Mouse (Mus musculus) embryonic fibroblast, embryonic 13.5 days (primary cell): ENCODE measurements around the gene Plcxd1.

Source experiments
- CTCF ChIP-seq: IDR thresholded peaks from 2 replicates; pipeline ENCODE4 v1.5.1; 2011; ENCODE audit warnings: mild to moderate bottlenecking, control low read depth, low read length, moderate library complexity, borderline replicate concordance; ENCODE audit not compliant: insufficient read depth
- POLR2A ChIP-seq: IDR thresholded peaks from 2 replicates; pipeline ENCODE4 v1.6.1; 2011; ENCODE audit warnings: low read depth, mild to moderate bottlenecking, control low read depth, low read length, moderate library complexity

- no peak for TF ChIP-seq CTCF
- 0 out of 2 replicates have a peak, but pooled peaks have one; percentile 3 for TF ChIP-seq POLR2A
Measured at GRCm38 (mm10) chr5:110102853-110103625, 3.3 kb downstream of the Plcxd1 start.
